Mouse (Mus musculus): ENCODE measurements around the gene Fam120a. TPM values are rescaled to one million over a fixed set of nuclear protein-coding genes. Genes with fewer than 3 reads are reported as not detected.

Gene Fam120a
- polyA plus RNA-seq, 1 experiment from 2014 or later, result 14.6 TPM

GRCm38 (mm10) chr13:48890260-48890960 lies 77.4 kb downstream of the Fam120a start:
- Histone ChIP-seq H3K4me2 (replicated peaks) (no peak overlapping the region), H3K9me3 (no peaks in the 10 kb centered on the region), H3K4me1 (no peaks in the 10 kb centered on the region), H3K4me3 (no peak overlapping the region), H3K27ac (replicated peaks) (no peak overlapping the region), H3K9ac (replicated peaks) (no peak overlapping the region), H3K27me3 (no peaks in the 10 kb centered on the region), H3K36me3 (peaks cover 76% of the 10 kb centered on the region)
- no peak for ATAC-seq (ENCODE audit: low FRiP score, low read depth)
- 91% methylated on average over 4 of the region's 4 CpGs for WGBS

- H3K4me3 ChIP-seq, result peak overlapping the region; percentile 41
- peak overlapping the region; percentile 70 for H3K9ac ChIP-seq (replicated peaks)
- H3K27ac ChIP-seq (replicated peaks), result peak overlapping the region; percentile 86
- H3K27me3 ChIP-seq, result no peaks in the 10 kb centered on the region
- under 1% methylated on average over 36 of the region's 36 CpGs for WGBS
- no peaks in the 10 kb centered on the region for H3K9me3 ChIP-seq
- peaks cover 5% of the 10 kb centered on the region for H3K4me1 ChIP-seq
- H3K36me3 ChIP-seq, result peaks cover 25% of the 10 kb centered on the region
- peak overlapping the region; percentile 63 for H3K4me2 ChIP-seq (replicated peaks)
- ATAC-seq (ENCODE audit: low FRiP score, low read depth), result peak; percentile 99
These were observed 89.3 kb downstream of the Fam120a start for GRCm38 (mm10) chr13:48878534-48878933.

- H3K36me3 ChIP-seq, result peaks cover 20% of the 10 kb centered on the region
- no peaks in the 10 kb centered on the region for H3K9me3 ChIP-seq
- no peak for ATAC-seq (ENCODE audit: low FRiP score, low read depth)
- H3K9ac ChIP-seq (replicated peaks), result peak overlapping the region; percentile 70
- H3K4me2 ChIP-seq (replicated peaks), result peak overlapping the region; percentile 63
- H3K27ac ChIP-seq (replicated peaks), result peak overlapping the region; percentile 86; the same call in 1 of the 2 replicates
- peaks cover 5% of the 10 kb centered on the region for H3K4me1 ChIP-seq
- H3K27me3 ChIP-seq, result no peaks in the 10 kb centered on the region
- H3K4me3 ChIP-seq, result peak overlapping the region; percentile 41
These were observed 90.0 kb downstream of the Fam120a start for GRCm38 (mm10) chr13:48877805-48878204.

- Histone ChIP-seq H3K27me3 (no peaks in the 10 kb centered on the region), H3K9me3 (no peaks in the 10 kb centered on the region), H3K4me3 (no peak overlapping the region), H3K4me2 (replicated peaks) (no peak overlapping the region), H3K9ac (replicated peaks) (no peak overlapping the region), H3K27ac (replicated peaks) (no peak overlapping the region), H3K4me1 (peaks cover 30% of the 10 kb centered on the region), H3K36me3 (no peaks in the 10 kb centered on the region; the same call in 1 of the 2 replicates)
- no peak for ATAC-seq (ENCODE audit: low FRiP score, low read depth)
- WGBS, result 84% methylated on average over 5 of the region's 5 CpGs
These were observed 95.1 kb downstream of the Fam120a start for GRCm38 (mm10) chr13:48872726-48873125.

GRCm38 (mm10) chr13:48871887-48872606 lies 95.8 kb downstream of the Fam120a start:
- H3K9ac ChIP-seq (replicated peaks), result peak overlapping the region; percentile 96
- ATAC-seq (ENCODE audit: low FRiP score, low read depth), result no peak
- no peaks in the 10 kb centered on the region for H3K27me3 ChIP-seq
- WGBS, result 67% methylated on average over 7 of the region's 7 CpGs
- peaks cover 29% of the 10 kb centered on the region for H3K4me1 ChIP-seq
- H3K4me2 ChIP-seq (replicated peaks), result peak overlapping the region; percentile 71
- no peak overlapping the region for H3K27ac ChIP-seq (replicated peaks)
- no peaks in the 10 kb centered on the region; the same call in 1 of the 2 replicates for H3K36me3 ChIP-seq
- H3K4me3 ChIP-seq, result peak overlapping the region; percentile 98
- H3K9me3 ChIP-seq, result no peaks in the 10 kb centered on the region

GRCm38 (mm10) chr13:48870771-48871731 lies 96.8 kb downstream of the Fam120a start, which contains the start of gene Phf2:
TSS of gene Phf2 (minus strand) at chr13:48871119.
- Histone ChIP-seq H3K27ac (replicated peaks) (peak within 1 kb of the TSS; percentile 87), H3K4me1 (peaks cover 36% of the 10 kb centered on the region), H3K36me3 (no peaks in the 10 kb centered on the region; the same call in 1 of the 2 replicates), H3K9me3 (no peaks in the 10 kb centered on the region), H3K27me3 (no peaks in the 10 kb centered on the region), H3K4me2 (replicated peaks) (peak within 1 kb of the TSS; percentile 87), H3K9ac (replicated peaks) (peak within 1 kb of the TSS; percentile 100), H3K4me3 (peak within 1 kb of the TSS; percentile 98)
- 1% methylated on average over 53 of the region's 117 CpGs for WGBS
- peak; percentile 65 for ATAC-seq (ENCODE audit: low FRiP score, low read depth)

- WGBS, result under 1% methylated on average over 95 of the region's 102 CpGs
- peak overlapping the region; percentile 87 for H3K27ac ChIP-seq (replicated peaks)
- H3K9me3 ChIP-seq, result no peaks in the 10 kb centered on the region
- ATAC-seq (ENCODE audit: low FRiP score, low read depth), result peak; percentile 45
- peak overlapping the region; percentile 98 for H3K4me3 ChIP-seq
- H3K27me3 ChIP-seq, result no peaks in the 10 kb centered on the region
- H3K4me1 ChIP-seq, result peaks cover 36% of the 10 kb centered on the region
- peak overlapping the region; percentile 87 for H3K4me2 ChIP-seq (replicated peaks)
- H3K36me3 ChIP-seq, result no peaks in the 10 kb centered on the region; the same call in 1 of the 2 replicates
- H3K9ac ChIP-seq (replicated peaks), result peak overlapping the region; percentile 100
These were observed 97.7 kb downstream of the Fam120a start for GRCm38 (mm10) chr13:48869950-48870770.

- no peak for ATAC-seq (ENCODE audit: low FRiP score, low read depth)
These were observed 98.2 kb downstream of the Fam120a start for GRCm38 (mm10) chr13:48869600-48869949.

GRCm38 (mm10) chr13:48869088-48869487 lies 98.7 kb downstream of the Fam120a start:
- Histone ChIP-seq H3K27me3 (no peaks in the 10 kb centered on the region), H3K27ac (replicated peaks) (no peak overlapping the region; the same call in 1 of the 2 replicates), H3K4me2 (replicated peaks) (peak overlapping the region; percentile 87), H3K9me3 (no peaks in the 10 kb centered on the region), H3K36me3 (no peaks in the 10 kb centered on the region), H3K4me1 (peaks cover 36% of the 10 kb centered on the region), H3K9ac (replicated peaks) (peak overlapping the region; percentile 100), H3K4me3 (peak overlapping the region; percentile 98)
- 24% methylated on average over 5 of the region's 5 CpGs for WGBS
- no peak for ATAC-seq (ENCODE audit: low FRiP score, low read depth)

More at GRCm38 (mm10) chr13:48869600-48869949, 98.2 kb downstream of the Fam120a start:
- Histone ChIP-seq H3K4me2 (replicated peaks) (peak overlapping the region; percentile 87), H3K36me3 (no peaks in the 10 kb centered on the region), H3K9me3 (no peaks in the 10 kb centered on the region), H3K27ac (replicated peaks) (peak overlapping the region; percentile 87), H3K9ac (replicated peaks) (peak overlapping the region; percentile 100), H3K27me3 (no peaks in the 10 kb centered on the region), H3K4me3 (peak overlapping the region; percentile 98), H3K4me1 (peaks cover 36% of the 10 kb centered on the region)
- 6% methylated on average over 5 of the region's 5 CpGs for WGBS

GRCm38 (mm10) chr13:48864673-48865356 lies 103.0 kb downstream of the Fam120a start:
- Histone ChIP-seq H3K4me1 (peaks cover 39% of the 10 kb centered on the region), H3K36me3 (no peaks in the 10 kb centered on the region), H3K4me2 (replicated peaks) (no peak overlapping the region), H3K27ac (replicated peaks) (no peak overlapping the region), H3K9ac (replicated peaks) (no peak overlapping the region), H3K27me3 (no peaks in the 10 kb centered on the region), H3K9me3 (no peaks in the 10 kb centered on the region), H3K4me3 (no peak overlapping the region)
- WGBS, result 77% methylated on average over 12 of the region's 12 CpGs
- ATAC-seq (ENCODE audit: low FRiP score, low read depth), result no peak

All from midbrain, embryonic 12.5 days (tissue).